Mouse (Mus musculus) embryonic facial prominence, embryonic 13.5 days (tissue): ENCODE measurements around the gene Mindy4. TPM values are rescaled to one million over a fixed set of nuclear protein-coding genes. Genes with fewer than 3 reads are reported as not detected.

Experiments
- ATAC-seq: fragments of 200-750 bp; cut with Nextera tagmentation; 2 replicates; pipeline ENCODE4 v1.8.0; 2017; ENCODE audit warnings: low read depth; ENCODE audit not compliant: insufficient number of reproducible peaks, insufficient read depth, low FRiP score, low TSS enrichment
- H3K27ac ChIP-seq: fragments of 300-500 bp; sonication (generic); 2 replicates; pipeline ENCODE4 v1.5.1; 2015; ENCODE audit warnings: moderate library complexity, mild to moderate bottlenecking, inconsistent platforms
- H3K27me3 ChIP-seq: fragments of 300-500 bp; sonication (generic); 2 replicates; pipeline ENCODE4 v1.6.1; 2015; ENCODE audit warnings: mild to moderate bottlenecking, inconsistent platforms
- H3K36me3 ChIP-seq: fragments of 300-500 bp; sonication (generic); 2 replicates; pipeline ENCODE4 v1.6.1; 2015; ENCODE audit warnings: mild to moderate bottlenecking, inconsistent platforms
- H3K4me1 ChIP-seq: fragments of 300-500 bp; sonication (generic); 2 replicates; pipeline ENCODE4 v1.6.1; 2015; ENCODE audit warnings: inconsistent platforms
- H3K4me2 ChIP-seq: fragments of 300-500 bp; sonication (generic); 2 replicates; pipeline ENCODE4 v1.6.1; 2015; ENCODE audit warnings: moderate library complexity, mild to moderate bottlenecking, inconsistent platforms
- H3K4me3 ChIP-seq: fragments of 300-500 bp; sonication (generic); 2 replicates; pipeline ENCODE4 v1.5.1; 2015; ENCODE audit warnings: mild to moderate bottlenecking, inconsistent platforms
- H3K9ac ChIP-seq: fragments of 300-500 bp; sonication (generic); 2 replicates; pipeline ENCODE4 v1.6.1; 2015; ENCODE audit warnings: mild to moderate bottlenecking, inconsistent platforms
- H3K9me3 ChIP-seq: fragments of 300-500 bp; sonication (generic); 2 replicates; pipeline ENCODE4 v1.6.1; 2016; ENCODE audit warnings: inconsistent platforms
- WGBS: fragments of 180-500 bp; shearing (Covaris S2); methylation state at CpG from one replicate; pipeline ENCODE4 v1.1.7; 2015; ENCODE audit warnings: mixed read lengths; 5-methylcytosine and 5-hydroxymethylcytosine counted together
- microRNA-seq: library from miRNA; unstranded; fragments of <30 nt; microRNA quantifications from one replicate; pipeline ENCODE4, GENCODE M21; 2016
- polyA plus RNA-seq: library from polyadenylated mRNA; unstranded; fragments of >200 nt; fragmentation: Nextera tagmentation; extraction: Ambion mirVana; gene quantifications from 2 replicates; pipeline ENCODE4 v1.2.1, GENCODE M21; 2015

Gene Mindy4
- polyA plus RNA-seq, 1 experiment from 2014 or later = 19.2 TPM

DNA sequence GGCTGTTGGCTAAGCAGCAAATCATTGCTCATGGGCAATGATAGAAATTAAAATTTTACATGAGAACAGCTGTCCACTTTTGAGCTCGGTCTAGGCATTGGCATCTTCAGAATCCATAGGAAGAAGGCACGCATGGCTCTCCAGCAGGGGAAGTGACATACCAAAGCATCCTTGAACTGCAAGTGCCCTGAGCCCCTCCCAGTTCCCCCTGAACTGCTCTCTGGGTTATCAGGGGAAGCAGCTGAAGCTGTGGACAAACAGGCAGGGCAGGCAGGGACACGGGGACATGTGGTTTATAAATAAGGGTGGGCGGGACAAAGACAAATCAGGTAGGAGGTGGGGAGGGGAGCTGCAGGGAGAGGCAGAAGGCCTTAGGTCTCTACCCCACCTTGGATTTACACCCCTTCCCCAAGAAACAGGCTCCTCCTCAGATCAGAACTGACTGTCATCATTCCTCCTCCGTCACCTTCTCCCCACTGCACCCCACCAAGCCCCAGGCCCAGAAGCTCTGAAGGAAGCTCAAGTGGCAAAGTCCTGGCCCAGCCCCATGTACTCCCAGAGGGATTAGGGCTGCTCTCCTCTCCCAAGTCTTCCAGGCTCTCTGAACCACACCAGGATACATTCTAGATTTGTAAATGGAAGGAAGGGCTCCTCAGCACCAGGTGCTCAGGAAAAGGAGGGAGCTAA lies 153.0 kb downstream of the Mindy4 start:
- Histone ChIP-seq H3K36me3 (no peaks in the 10 kb centered on the region), H3K9ac (no peak overlapping the region), H3K4me1 (peaks cover 17% of the 10 kb centered on the region; the same call in 1 of the 2 replicates), H3K27ac (no peak overlapping the region), H3K27me3 (no peaks in the 10 kb centered on the region), H3K9me3 (no peaks in the 10 kb centered on the region), H3K4me3 (no peak overlapping the region), H3K4me2 (no peak overlapping the region)
- 43% methylated on average over 5 of the region's 5 CpGs for WGBS
- no peak for ATAC-seq

GRCm38 (mm10) chr6:55356976-55357635 lies 153.9 kb downstream of the Mindy4 start:
- no peak overlapping the region for H3K9ac ChIP-seq
- no peaks in the 10 kb centered on the region for H3K36me3 ChIP-seq
- WGBS = 59% methylated on average over 5 of the region's 5 CpGs
- no peak overlapping the region for H3K27ac ChIP-seq
- H3K4me2 ChIP-seq = no peak overlapping the region
- no peaks in the 10 kb centered on the region for H3K9me3 ChIP-seq
- no peak overlapping the region for H3K4me3 ChIP-seq
- peaks cover 17% of the 10 kb centered on the region; the same call in 1 of the 2 replicates for H3K4me1 ChIP-seq
- no peak for ATAC-seq
- H3K27me3 ChIP-seq = no peaks in the 10 kb centered on the region

DNA sequence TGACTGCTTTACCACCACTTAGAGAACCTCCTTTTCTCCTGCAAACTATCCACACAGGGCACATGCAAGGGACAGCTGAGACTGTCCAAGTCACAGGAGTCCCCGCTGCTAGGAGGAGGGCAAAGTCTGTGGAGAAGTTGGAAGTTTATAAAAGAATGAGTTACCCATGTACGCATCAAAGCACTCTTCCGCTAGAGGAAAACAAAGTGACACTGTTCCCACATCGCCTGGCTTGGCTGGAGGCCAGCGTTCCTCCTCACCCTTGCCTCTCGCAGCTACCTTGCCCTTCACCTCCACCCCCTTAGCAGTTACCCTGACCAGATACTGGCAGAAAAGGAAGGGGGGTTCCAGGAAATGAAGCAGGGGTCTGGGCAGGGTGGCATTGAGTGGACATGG lies 154.5 kb downstream of the Mindy4 start:
- no peaks in the 10 kb centered on the region for H3K27me3 ChIP-seq
- no peak overlapping the region for H3K9ac ChIP-seq
- H3K4me2 ChIP-seq = no peak overlapping the region
- H3K4me3 ChIP-seq = no peak overlapping the region
- H3K27ac ChIP-seq = no peak overlapping the region
- ATAC-seq = no peak
- no peaks in the 10 kb centered on the region for H3K9me3 ChIP-seq
- H3K36me3 ChIP-seq = no peaks in the 10 kb centered on the region
- WGBS = 47% methylated on average over 6 of the region's 6 CpGs
- H3K4me1 ChIP-seq = peaks cover 17% of the 10 kb centered on the region; the same call in 1 of the 2 replicates

DNA sequence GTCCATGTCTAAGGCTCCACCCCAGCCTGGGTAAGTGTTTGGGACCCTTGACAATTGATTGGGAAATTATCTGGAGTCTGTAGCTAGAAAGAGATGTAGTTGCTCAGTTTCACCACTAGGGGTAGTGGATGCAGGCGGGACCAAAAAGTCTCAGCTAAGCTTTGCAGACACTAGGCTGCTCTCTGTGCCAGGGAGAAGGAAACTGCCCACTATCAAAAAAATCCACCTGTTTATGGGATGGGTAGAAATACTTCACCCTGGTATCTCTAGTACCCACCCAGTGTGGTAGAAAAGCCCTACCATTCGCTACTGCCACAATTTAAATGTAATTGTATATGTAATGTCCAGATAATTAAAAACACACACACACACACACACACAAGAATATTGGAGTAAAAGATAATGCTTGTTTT lies 155.6 kb downstream of the Mindy4 start:
- Histone ChIP-seq H3K9me3 (no peaks in the 10 kb centered on the region), H3K27me3 (no peaks in the 10 kb centered on the region), H3K36me3 (no peaks in the 10 kb centered on the region), H3K27ac (no peak overlapping the region), H3K4me1 (peaks cover 17% of the 10 kb centered on the region; the same call in 1 of the 2 replicates), H3K4me2 (0 out of 2 replicates have a peak overlapping the region, but pooled peaks have one; percentile 7), H3K4me3 (no peak overlapping the region), H3K9ac (no peak overlapping the region)
- ATAC-seq = no peak
- WGBS = 10% methylated on average over 2 of the region's 2 CpGs

- Histone ChIP-seq H3K36me3 (no peaks in the 10 kb centered on the region), H3K27me3 (no peaks in the 10 kb centered on the region), H3K4me2 (no peak overlapping the region), H3K4me3 (no peak overlapping the region), H3K4me1 (peaks cover 12% of the 10 kb centered on the region; the same call in 1 of the 2 replicates), H3K9ac (no peak overlapping the region), H3K27ac (no peak overlapping the region), H3K9me3 (no peaks in the 10 kb centered on the region)
- ATAC-seq = no peak
- WGBS = 82% methylated on average over 1 of the region's 1 CpGs
Observed at GRCm38 (mm10) chr6:55362663-55363062, 159.5 kb downstream of the Mindy4 start.

- Histone ChIP-seq H3K4me2 (no peak overlapping the region), H3K9me3 (no peaks in the 10 kb centered on the region), H3K4me3 (no peak overlapping the region), H3K9ac (no peak overlapping the region), H3K27me3 (no peaks in the 10 kb centered on the region), H3K36me3 (no peaks in the 10 kb centered on the region), H3K4me1 (no peaks in the 10 kb centered on the region), H3K27ac (no peak overlapping the region)
- ATAC-seq = no peak
Observed at GRCm38 (mm10) chr6:55367126-55367525, 163.9 kb downstream of the Mindy4 start.

Small RNA genes lying within 50 kb of the gene (microRNA-seq; reads per million reads assigned to microRNA genes)
- not detected for gene Gm25458

Other genes with a start within 250 kb of the Mindy4 start
- gene Nod1, start 230.8 kb upstream of the Mindy4 start, polyA plus RNA-seq = 4.9 and 7.2 TPM in 2 replicates
- 9.9 and 10.8 TPM in 2 replicates for gene Ggct, start 210.4 kb upstream of the Mindy4 start, polyA plus RNA-seq
- gene Gars, start 165.4 kb upstream of the Mindy4 start, polyA plus RNA-seq = 111 and 129 TPM in 2 replicates
- not detected in 2 replicates for gene Crhr2, start 70.4 kb upstream of the Mindy4 start, polyA plus RNA-seq
- 1.9 and 3.2 TPM in 2 replicates for gene Inmt, start 28.3 kb upstream of the Mindy4 start, polyA plus RNA-seq
- gene Aqp1, start 133.0 kb downstream of the Mindy4 start, polyA plus RNA-seq = 46.6 and 65.9 TPM in 2 replicates
- not detected in 2 replicates for gene Ghrhr, start 172.9 kb downstream of the Mindy4 start, polyA plus RNA-seq
- gene Adcyap1r1, start 248.6 kb downstream of the Mindy4 start, polyA plus RNA-seq = 1.0 and 1.3 TPM in 2 replicates